Mouse (Mus musculus) thymus, adult 2 months (tissue): ENCODE measurements at regions not wholly inside any gene's neighbourhood (a gene's known extent, or its start where the extent isn't known, plus 50 kb on each side); places are given as distances from the start of the nearest gene placed in this dataset.

Experiments
- CTCF ChIP-seq: fragments of 200-500 bp; IDR thresholded peaks from 2 replicates; pipeline ENCODE4 v1.5.1; 2012; ENCODE audit warnings: mild to moderate bottlenecking, control low read depth, low read length, moderate library complexity, borderline replicate concordance; ENCODE audit not compliant: control insufficient read depth, poor library complexity, insufficient read depth; ENCODE audit errors: extremely low read depth
- POLR2A ChIP-seq: fragments of 200-500 bp; IDR thresholded peaks from 2 replicates; pipeline ENCODE4 v1.6.1; 2012; ENCODE audit warnings: mild to moderate bottlenecking, low read length, control low read depth, moderate library complexity; ENCODE audit not compliant: control insufficient read depth, poor library complexity, insufficient read depth; ENCODE audit errors: extremely low read depth

DNA sequence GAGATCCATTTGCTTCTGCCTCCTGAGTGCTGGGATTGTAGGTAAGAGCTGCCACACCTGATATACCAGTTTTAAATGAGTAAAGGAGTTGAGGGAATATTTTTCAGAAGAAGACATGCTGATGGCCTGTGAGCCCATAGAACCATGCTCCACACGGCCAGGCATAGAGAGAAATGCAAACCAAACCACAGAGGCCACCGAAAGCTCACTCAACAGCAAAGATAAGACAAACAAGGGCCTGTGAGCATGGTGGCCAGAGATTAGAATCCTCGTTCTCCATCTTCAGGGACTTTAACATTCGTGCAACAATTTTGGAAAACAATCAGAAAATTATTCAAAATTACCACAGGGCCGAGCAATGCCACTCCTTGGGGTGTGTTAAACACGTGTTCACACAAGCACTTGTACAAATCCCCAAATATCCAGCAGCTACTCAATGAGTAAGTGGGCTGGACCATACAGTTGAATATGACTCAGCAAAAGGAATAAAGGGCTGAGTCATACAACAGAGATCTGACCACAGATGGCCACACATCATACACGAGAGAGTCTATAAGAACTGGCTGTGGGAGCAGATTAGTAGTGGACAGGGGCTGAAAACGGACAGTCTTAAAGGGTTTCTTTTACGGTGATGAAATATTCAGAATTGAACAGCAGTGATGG, 147.8 kb upstream of the Dapk1 start:
- no peak for TF ChIP-seq CTCF
- TF ChIP-seq POLR2A: no peak
